Mouse (Mus musculus) activated CD4-positive, CD25-positive, alpha-beta regulatory T cell (primary cell): Measurements from ENCODE around the gene Klf1. TPM values are rescaled to one million over a fixed set of nuclear protein-coding genes. Genes with fewer than 3 reads are reported as not detected.

ENCODE experiments used
- polyA plus RNA-seq, 2 experiments: library from polyadenylated mRNA; unstranded; fragments of 100-300 nt; shearing (Covaris generic); gene quantifications; one replicate each; pipeline ENCODE4 v1.2.1; 2017

Gene Klf1
- 1 to 10 TPM; 1.3 to 3.6 TPM for polyA plus RNA-seq

GRCm38 (mm10) chr8:84901752-84902151, at the start of gene Klf1:
TSS of gene Klf1 (plus strand) at chr8:84901928.

DNA sequence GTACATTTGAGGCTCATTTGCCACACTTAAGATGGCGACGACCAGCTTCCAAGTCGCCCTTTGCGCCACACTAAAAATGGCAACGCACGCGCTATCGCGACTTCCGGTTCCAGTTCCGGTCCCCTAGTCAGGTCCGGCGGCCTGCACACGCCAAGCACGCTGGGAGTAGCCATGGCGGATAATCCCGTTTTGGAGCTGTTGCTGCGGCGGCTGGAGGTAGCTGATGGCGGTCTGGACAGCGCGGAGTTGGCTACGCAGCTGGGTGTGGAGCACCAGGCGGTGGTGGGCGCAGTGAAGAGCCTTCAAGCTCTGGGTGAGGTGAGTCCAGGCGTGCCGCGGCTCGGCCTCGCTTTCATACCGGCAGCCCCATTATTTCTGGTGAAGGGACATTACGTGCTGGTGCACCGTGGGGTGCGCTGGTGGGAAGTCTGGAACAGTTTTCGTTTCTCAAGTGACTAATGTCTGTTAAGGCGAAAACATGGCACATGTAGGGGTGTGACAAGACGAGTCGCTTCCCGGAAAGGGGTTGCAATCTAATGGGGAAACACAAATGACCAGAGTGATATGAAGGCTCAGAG, 44.8 kb upstream of the Klf1 start, which contains the start of gene Farsa:
Gene Farsa, plus strand, starts transcription at position 126 of the 578 bp plus-strand sequence.

GRCm38 (mm10) chr8:84871376-84872308, 30.1 kb upstream of the Klf1 start, which contains the start of gene Syce2:
TSS of gene Syce2 (plus strand) at chr8:84872111.

DNA sequence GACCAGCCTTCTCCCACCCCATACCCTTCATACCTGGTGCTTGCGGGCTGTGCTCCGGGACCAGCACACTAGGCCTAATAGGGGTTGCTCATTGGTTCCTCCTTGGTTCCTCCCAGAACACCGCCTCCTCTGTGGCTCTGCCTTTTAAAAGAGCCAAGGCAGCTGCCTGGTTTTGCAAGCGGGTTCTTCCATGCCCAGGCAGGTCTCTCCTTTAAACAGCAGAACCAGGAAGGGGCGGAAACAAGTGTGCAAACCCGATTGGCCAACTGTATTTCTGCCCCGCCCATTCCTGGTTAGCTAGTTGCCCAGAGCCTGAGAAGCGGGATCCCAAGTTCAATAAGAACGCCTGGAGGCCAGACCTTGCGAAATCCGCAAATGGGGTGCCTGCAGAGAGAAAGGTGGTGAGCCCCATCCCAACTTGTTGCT, 8.0 kb upstream of the Klf1 start, which contains the start of gene Gcdh:
Gene Gcdh, minus strand, starts transcription at position 213 of the 426 bp plus-strand sequence.

DNA sequence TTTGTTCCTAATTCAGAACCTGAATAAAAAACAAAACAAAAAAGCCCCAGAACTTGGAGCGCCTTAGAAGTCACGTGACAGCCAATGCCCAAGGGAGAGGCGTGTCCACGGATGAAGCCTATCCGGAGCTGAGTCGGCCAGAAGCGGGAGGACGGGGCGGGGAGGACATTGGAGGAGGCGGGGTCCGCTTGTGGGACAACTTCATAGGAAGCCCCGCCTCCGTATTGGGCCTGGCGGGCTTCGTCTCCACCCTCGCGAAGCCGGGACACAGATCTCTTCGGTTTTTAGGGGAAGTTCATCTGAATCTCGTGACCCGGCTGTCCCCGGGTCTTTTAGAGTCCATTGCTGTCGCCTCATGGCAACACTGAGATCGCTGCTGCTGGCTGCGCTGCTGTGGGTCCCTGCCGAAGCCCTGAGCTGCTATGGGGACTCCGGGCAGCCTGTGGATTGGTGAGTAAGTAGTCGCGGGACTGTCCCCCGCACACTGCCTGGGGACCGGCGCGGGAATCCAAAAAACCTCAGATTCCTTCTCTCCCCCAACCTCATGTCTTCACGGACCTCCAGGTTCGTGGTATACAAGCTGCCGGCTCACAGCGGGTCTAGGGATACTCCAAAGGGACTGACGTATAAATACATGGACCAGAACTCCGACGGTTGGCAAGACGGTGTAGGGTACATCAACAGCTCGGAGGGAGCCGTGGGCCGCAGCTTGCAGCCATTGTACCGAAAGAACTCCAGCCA, 6.9 kb downstream of the Klf1 start, which contains the start of gene Dnase2a:
Gene Dnase2a, plus strand, starts transcription at position 140 of the 741 bp plus-strand sequence.

GRCm38 (mm10) chr8:84936962-84937546, 35.3 kb downstream of the Klf1 start, which contains the start of gene Mast1:
TSS of gene Mast1 (minus strand) at chr8:84937359.

DNA sequence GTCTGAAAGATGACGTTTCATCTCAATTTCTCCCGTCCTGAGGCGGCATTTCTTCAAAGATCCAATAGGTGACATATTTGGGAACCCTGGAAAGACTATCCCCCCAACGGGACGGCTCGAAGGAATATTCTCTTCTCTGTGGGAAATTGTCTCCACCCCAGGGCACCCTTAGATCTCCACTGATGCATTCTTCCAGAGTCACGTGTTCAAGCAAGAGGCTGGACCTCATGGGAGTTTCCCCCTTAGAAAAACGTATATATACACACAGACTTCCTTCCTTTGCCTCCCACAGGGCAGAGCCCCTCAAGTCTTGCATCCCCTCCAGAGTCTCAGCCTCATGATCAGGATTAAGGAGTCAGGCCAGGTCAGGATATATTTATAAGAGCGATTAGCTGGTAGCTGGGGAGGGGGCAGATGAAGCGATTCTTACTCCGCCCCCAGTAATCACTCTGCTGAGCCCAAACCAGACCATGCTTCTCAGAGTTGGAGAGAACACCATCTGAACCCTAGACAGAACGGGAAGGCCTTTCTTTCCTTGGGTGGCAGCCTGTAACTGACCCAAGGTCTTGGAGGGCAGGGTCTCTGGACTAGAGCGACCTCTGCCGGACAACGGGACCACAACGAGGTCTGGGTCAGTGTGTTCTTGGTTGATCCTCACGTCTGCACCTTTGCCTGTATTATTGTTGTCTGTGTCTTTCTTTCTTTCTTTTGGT, 45.0 kb downstream of the Klf1 start, which contains the start of gene Rtbdn:
Gene Rtbdn, plus strand, starts transcription at position 464 of the 713 bp plus-strand sequence.

Other genes with a start within 250 kb of the Klf1 start
- gene Ier2, start 239.1 kb upstream of the Klf1 start, polyA plus RNA-seq = 100 to 1,000 TPM; 188 to 241 TPM
- 10 to 100 TPM; 38.1 to 54.2 TPM for gene Trmt1, start 215.6 kb upstream of the Klf1 start, polyA plus RNA-seq
- gene Nacc1, start 214.1 kb upstream of the Klf1 start, polyA plus RNA-seq = 10 to 100 TPM; 10.7 to 21.4 TPM
- under 1 TPM; 0.41 to 0.57 TPM for gene Lyl1, start 200.5 kb upstream of the Klf1 start, polyA plus RNA-seq
- 10 to 100 TPM; 23.8 to 35.4 TPM for gene G430095P16Rik, start 178.9 kb upstream of the Klf1 start, polyA plus RNA-seq
- gene Nfix, start 101.6 kb upstream of the Klf1 start, polyA plus RNA-seq = 10 to 100 TPM in 1 of 2 experiments, 1 to 10 TPM in 1; 4.1 to 12.3 TPM
- 1 to 10 TPM; 3.3 to 4.2 TPM for gene Dand5, start 79.1 kb upstream of the Klf1 start, polyA plus RNA-seq
- gene Gadd45gip1, start 70.4 kb upstream of the Klf1 start, polyA plus RNA-seq = 10 to 100 TPM; 29.7 to 37.9 TPM
- gene Rad23a, start 61.3 kb upstream of the Klf1 start, polyA plus RNA-seq = 100 to 1,000 TPM; 159 to 183 TPM
- 100 to 1,000 TPM; 378 to 630 TPM for gene Calr, start 55.0 kb upstream of the Klf1 start, polyA plus RNA-seq
- gene Farsa, start 44.9 kb upstream of the Klf1 start, polyA plus RNA-seq = 10 to 100 TPM; 78.3 to 79.8 TPM
- gene Syce2, start 29.8 kb upstream of the Klf1 start, polyA plus RNA-seq = 10 to 100 TPM in 1 of 2 experiments, 1 to 10 TPM in 1; 9.1 to 16.8 TPM
- 10 to 100 TPM; 22.2 to 31.5 TPM for gene Gcdh, start 8.0 kb upstream of the Klf1 start, polyA plus RNA-seq
- gene Dnase2a, start 6.6 kb downstream of the Klf1 start, polyA plus RNA-seq = 10 to 100 TPM in 1 of 2 experiments, 1 to 10 TPM in 1; 6.1 to 11.9 TPM
- gene Mast1, start 35.4 kb downstream of the Klf1 start, polyA plus RNA-seq = 1 to 10 TPM in 1 of 2 experiments, under 1 TPM in 1; 0.62 to 1.2 TPM
- under 1 TPM in 1 of 2 experiments, not detected in 1; 0.21 TPM for gene Rtbdn, start 45.1 kb downstream of the Klf1 start, polyA plus RNA-seq
- gene Gm49661, start 67.5 kb downstream of the Klf1 start, polyA plus RNA-seq = not detected
- gene Prdx2, start 67.7 kb downstream of the Klf1 start, polyA plus RNA-seq = 100 to 1,000 TPM; 205 to 213 TPM
- gene Rnaseh2a, start 67.8 kb downstream of the Klf1 start, polyA plus RNA-seq = 10 to 100 TPM; 80.7 to 89.0 TPM
- gene Junb, start 76.8 kb downstream of the Klf1 start, polyA plus RNA-seq = 100 to 1,000 TPM; 294 to 399 TPM
- gene Hook2, start 88.7 kb downstream of the Klf1 start, polyA plus RNA-seq = 10 to 100 TPM in 1 of 2 experiments, 1 to 10 TPM in 1; 9.5 to 11.1 TPM
- gene Best2, start 112.6 kb downstream of the Klf1 start, polyA plus RNA-seq = not detected
- 10 to 100 TPM; 53.6 to 65.3 TPM for gene Asna1, start 123.4 kb downstream of the Klf1 start, polyA plus RNA-seq
- gene Trir, start 124.9 kb downstream of the Klf1 start, polyA plus RNA-seq = 100 to 1,000 TPM; 248 to 252 TPM
- 10 to 100 TPM; 20.7 to 25.3 TPM for gene Tnpo2, start 135.0 kb downstream of the Klf1 start, polyA plus RNA-seq
- 1 to 10 TPM; 4.5 to 7.0 TPM for gene Fbxw9, start 158.1 kb downstream of the Klf1 start, polyA plus RNA-seq
- gene Gm5741, start 166.1 kb downstream of the Klf1 start, polyA plus RNA-seq = 1 to 10 TPM; 1.5 to 2.8 TPM
- 100 to 1,000 TPM in 1 of 2 experiments, 10 to 100 TPM in 1; 77.6 to 102 TPM for gene Dhps, start 169.8 kb downstream of the Klf1 start, polyA plus RNA-seq
- 100 to 1,000 TPM; 158 to 186 TPM for gene Wdr83os, start 178.8 kb downstream of the Klf1 start, polyA plus RNA-seq
- 10 to 100 TPM; 35.2 to 42.7 TPM for gene Wdr83, start 179.4 kb downstream of the Klf1 start, polyA plus RNA-seq
- gene Man2b1, start 181.3 kb downstream of the Klf1 start, polyA plus RNA-seq = 100 to 1,000 TPM; 104 to 165 TPM
- under 1 TPM in 1 of 2 experiments, not detected in 1; 0.17 TPM for gene Zfp791, start 221.2 kb downstream of the Klf1 start, polyA plus RNA-seq
- under 1 TPM; 0.10 to 0.28 TPM for gene Cks1brt, start 250.0 kb downstream of the Klf1 start, polyA plus RNA-seq